Mouse (Mus musculus) forebrain, embryonic 10.5 days (tissue): ENCODE data around the gene Rexo4. TPM values are rescaled to one million over a fixed set of nuclear protein-coding genes. Genes with fewer than 3 reads are reported as not detected.

Source experiments
- polyA plus RNA-seq: library from polyadenylated mRNA; unstranded; fragments of >200 nt; fragmentation: Nextera tagmentation; extraction: Ambion mirVana; gene quantifications from 2 replicates; pipeline ENCODE4 v1.2.1, GENCODE M21; 2016

Gene Rexo4
- polyA plus RNA-seq, 1 experiment from 2014 or later: 57.1 TPM

Other genes starting within 250 kb of the Rexo4 start
- gene Abo, start 99.4 kb downstream of the Rexo4 start, polyA plus RNA-seq: not detected in 2 replicates
- 34.4 and 37.1 TPM in 2 replicates for gene Surf6, start 61.5 kb downstream of the Rexo4 start, polyA plus RNA-seq
- gene Med22, start 53.7 kb downstream of the Rexo4 start, polyA plus RNA-seq: 112 and 118 TPM in 2 replicates
- 735 and 753 TPM in 2 replicates for gene Rpl7a, start 53.6 kb downstream of the Rexo4 start, polyA plus RNA-seq
- gene Surf2, start 48.0 kb downstream of the Rexo4 start, polyA plus RNA-seq: 54.9 and 55.1 TPM in 2 replicates
- gene Surf1, start 47.9 kb downstream of the Rexo4 start, polyA plus RNA-seq: 46.0 and 47.3 TPM in 2 replicates
- gene Surf4, start 30.5 kb downstream of the Rexo4 start, polyA plus RNA-seq: 155 TPM in 2 replicates
- 0.07 and 0.09 TPM in 2 replicates for gene Stkld1, start 30.3 kb downstream of the Rexo4 start, polyA plus RNA-seq
- gene Adamts13, start 9.0 kb upstream of the Rexo4 start, polyA plus RNA-seq: not detected in 2 replicates
- gene Cacfd1, start 45.5 kb upstream of the Rexo4 start, polyA plus RNA-seq: 101 and 103 TPM in 2 replicates
- 1.6 and 2.1 TPM in 2 replicates for gene Slc2a6, start 63.6 kb upstream of the Rexo4 start, polyA plus RNA-seq
- gene Mymk, start 107.8 kb upstream of the Rexo4 start, polyA plus RNA-seq: not detected in 2 replicates
- 3.8 and 5.3 TPM in 2 replicates for gene Adamtsl2, start 115.0 kb upstream of the Rexo4 start, polyA plus RNA-seq
- gene Fam163b, start 178.1 kb upstream of the Rexo4 start, polyA plus RNA-seq: 0.05 and 0.16 TPM in 2 replicates
- not detected in 2 replicates for gene Dbh, start 200.8 kb upstream of the Rexo4 start, polyA plus RNA-seq